Mouse (Mus musculus) MEL (cell line): ENCODE results near the gene Acap1. TPM values are rescaled to one million over a fixed set of nuclear protein-coding genes. Genes with fewer than 3 reads are reported as not detected.
A peak's percentile ranks its signal among the peaks of the same experiment; 100 is the strongest.
"Not testable (repeated sequence)": the region's sequence is repeated elsewhere in the genome, so short reads cannot be mapped to it uniquely, and the experiment has no call there.

Experiments used
- DNase-seq: peaks from one replicate; pipeline ENCODE4 v3.0.0; 2011; ENCODE audit warnings: low read depth, low spot score
- H3K27ac ChIP-seq: 2 replicates; pipeline ENCODE4 v1.5.1; 2012; ENCODE audit warnings: low read depth, mild to moderate bottlenecking, control low read depth, low read length, moderate library complexity; ENCODE audit not compliant: control insufficient read depth
- H3K27me3 ChIP-seq, 2 experiments: fragments of 150-350 bp in 1 of 2; sonication (generic) in 1 of 2; 2 replicates each; pipeline ENCODE4 v1.6.1; 2012; ENCODE audit warnings: low read length in 2 of 2, mild to moderate bottlenecking in 2 of 2, improper control_type of control experiment in 1 of 2, moderate library complexity in 1 of 2; ENCODE audit not compliant: insufficient read depth in 2 of 2, control insufficient read depth in 1 of 2
- H3K36me3 ChIP-seq, 2 experiments: 2 replicates each; pipeline ENCODE4 v1.6.1; 2012 to 2014; ENCODE audit warnings: low read length in 2 of 2, improper control_type of control experiment in 1 of 2, inconsistent platforms in 1 of 2, mild to moderate bottlenecking in 1 of 2; ENCODE audit not compliant: insufficient read depth in 2 of 2, control insufficient read depth in 1 of 2
- H3K4me1 ChIP-seq, 2 experiments: fragments of 150-350 bp in 1 of 2; sonication (generic) in 1 of 2; 2 replicates each; pipeline ENCODE4 v1.6.1; 2012; ENCODE audit warnings: low read length in 2 of 2, improper control_type of control experiment in 1 of 2, mild to moderate bottlenecking in 1 of 2; ENCODE audit not compliant: insufficient read depth in 2 of 2, control insufficient read depth in 1 of 2
- H3K4me3 ChIP-seq, 2 experiments: fragments of 150-350 bp in 1 of 2; sonication (generic) in 1 of 2; 2 replicates each; pipeline ENCODE4 v1.5.1; 2012; ENCODE audit warnings: low read depth in 2 of 2, low read length in 2 of 2, mild to moderate bottlenecking in 2 of 2, moderate library complexity in 2 of 2, control low read depth in 1 of 2, improper control_type of control experiment in 1 of 2; ENCODE audit not compliant: control insufficient read depth in 1 of 2, insufficient read depth in 1 of 2
- H3K79me2 ChIP-seq: 2 replicates; pipeline ENCODE4 v1.6.1; 2012; ENCODE audit warnings: mild to moderate bottlenecking, low read length, moderate library complexity; ENCODE audit not compliant: control insufficient read depth, poor library complexity, insufficient read depth
- H3K9ac ChIP-seq: 2 replicates; pipeline ENCODE4 v1.6.1; 2012; ENCODE audit warnings: low read depth, mild to moderate bottlenecking, control low read depth, low read length, moderate library complexity; ENCODE audit not compliant: control insufficient read depth, poor library complexity, severe bottlenecking
- H3K9me3 ChIP-seq: fragments of 150-350 bp; sonication (generic); replicated peaks from 2 replicates; pipeline ENCODE4 v1.6.1; 2012; ENCODE audit warnings: mild to moderate bottlenecking, low read length, improper control_type of control experiment, moderate library complexity; ENCODE audit not compliant: insufficient read depth
- BHLHE40 ChIP-seq: IDR thresholded peaks from 2 replicates; pipeline ENCODE4 v1.6.1; 2012; ENCODE audit warnings: low read depth, mild to moderate bottlenecking, inconsistent platforms, low read length, improper control_type of control experiment, borderline replicate concordance
- E2F4 ChIP-seq: IDR thresholded peaks from 2 replicates; pipeline ENCODE4 v1.6.1; 2011; ENCODE audit warnings: low read depth, low read length, improper control_type of control experiment, borderline replicate concordance
- ELF1 ChIP-seq: IDR thresholded peaks from 2 replicates; pipeline ENCODE4 v1.6.1; 2014; ENCODE audit warnings: low read depth, mild to moderate bottlenecking, inconsistent platforms, low read length, improper control_type of control experiment, moderate library complexity
- GABPA ChIP-seq: IDR thresholded peaks from 2 replicates; pipeline ENCODE4 v1.6.1; 2012; ENCODE audit warnings: low read depth, mild to moderate bottlenecking, inconsistent platforms, low read length, improper control_type of control experiment, moderate library complexity
- GATA1 ChIP-seq: IDR thresholded peaks from 2 replicates; pipeline ENCODE4 v1.6.1; 2011; ENCODE audit warnings: low read depth, low read length, improper control_type of control experiment
- JUND ChIP-seq: IDR thresholded peaks from 2 replicates; pipeline ENCODE4 v1.6.1; 2011; ENCODE audit warnings: low read depth, mild to moderate bottlenecking, improper control_type of control experiment, low read length
- MAZ ChIP-seq: IDR thresholded peaks from 2 replicates; pipeline ENCODE4 v1.6.1; 2012; ENCODE audit warnings: low read depth, mild to moderate bottlenecking, inconsistent platforms, low read length, improper control_type of control experiment
- MYC ChIP-seq: IDR thresholded peaks from 2 replicates; pipeline ENCODE4 v1.6.1; 2011; ENCODE audit warnings: low read depth, mild to moderate bottlenecking, low read length, improper control_type of control experiment, moderate library complexity
- POLR2AphosphoS2 ChIP-seq: IDR thresholded peaks from 2 replicates; pipeline ENCODE4 v1.6.1; 2011; ENCODE audit warnings: low read length, improper control_type of control experiment
- RCOR1 ChIP-seq: IDR thresholded peaks from 2 replicates; pipeline ENCODE4 v1.6.1; 2012; ENCODE audit warnings: low read depth, mild to moderate bottlenecking, inconsistent platforms, low read length, improper control_type of control experiment
- SIN3A ChIP-seq: IDR thresholded peaks from 2 replicates; pipeline ENCODE4 v1.6.1; 2012; ENCODE audit warnings: low read length, improper control_type of control experiment, inconsistent platforms
- TCF12 ChIP-seq: IDR thresholded peaks from 2 replicates; pipeline ENCODE4 v1.6.1; 2014; ENCODE audit warnings: low read depth, mild to moderate bottlenecking, inconsistent platforms, low read length, improper control_type of control experiment, moderate library complexity
- UBTF ChIP-seq: IDR thresholded peaks from 2 replicates; pipeline ENCODE4 v1.6.1; 2012; ENCODE audit warnings: low read depth, mild to moderate bottlenecking, inconsistent platforms, low read length, improper control_type of control experiment, moderate library complexity, borderline replicate concordance; ENCODE audit not compliant: insufficient read depth
- USF1 ChIP-seq: IDR thresholded peaks from 2 replicates; pipeline ENCODE4 v1.6.1; 2014; ENCODE audit warnings: low read depth, mild to moderate bottlenecking, inconsistent platforms, low read length, improper control_type of control experiment, moderate library complexity
- ZC3H11A ChIP-seq: IDR thresholded peaks from 2 replicates; pipeline ENCODE4 v1.6.1; 2012; ENCODE audit warnings: low read depth, mild to moderate bottlenecking, inconsistent platforms, low read length, improper control_type of control experiment
- ZMIZ1 ChIP-seq: IDR thresholded peaks from 2 replicates; pipeline ENCODE4 v1.6.1; 2012; ENCODE audit warnings: low read depth, mild to moderate bottlenecking, inconsistent platforms, low read length, improper control_type of control experiment, moderate library complexity
- ZNF384 ChIP-seq: IDR thresholded peaks from 2 replicates; pipeline ENCODE4 v1.6.1; 2012; ENCODE audit warnings: low read depth, mild to moderate bottlenecking, inconsistent platforms, low read length, improper control_type of control experiment
- polyA plus RNA-seq, 2 experiments: library from polyadenylated mRNA; stranded (reverse) in 1 of 2; unstranded in 1 of 2; fragments of >175 nt in 1 of 2; fragments of >200 nt in 1 of 2; gene quantifications; 2 replicates each; pipeline versions ENCODE4 v1.2.1 to v1.2.4; 2012; ENCODE audit warnings: low replicate concordance in 2 of 2, low read depth in 1 of 2; ENCODE audit not compliant: insufficient read length in 2 of 2, insufficient read depth in 1 of 2, missing spikeins in 1 of 2
- total RNA-seq: library from RNA; depleted of rRNA; stranded (reverse); fragments of 300-350 nt; gene quantifications from 2 replicates; pipeline ENCODE4 v1.2.3, GENCODE M21; 2012

Gene Acap1
- total and polyA plus RNA-seq, 3 experiments, result 20.7 to 42.2 TPM; not detected in 1

DNA sequence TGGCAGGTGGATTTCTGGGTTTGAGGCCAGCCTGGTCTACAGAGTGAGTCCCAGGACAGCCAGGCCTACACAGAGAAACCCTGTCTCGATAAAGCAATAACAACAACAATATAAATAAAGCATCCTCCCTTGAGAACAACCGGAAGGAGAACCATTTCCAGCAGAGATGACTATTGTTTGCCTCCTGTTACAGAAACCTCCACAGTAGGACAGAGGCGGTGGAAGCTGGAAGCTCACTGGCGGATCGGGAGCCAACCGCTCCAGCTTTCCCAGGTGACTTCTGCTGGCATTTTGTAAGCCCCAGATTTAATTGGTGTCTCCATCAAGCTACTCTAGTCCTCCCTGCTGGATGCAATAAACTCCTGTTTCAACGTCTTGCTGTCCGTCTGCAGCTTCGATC is 29.8 kb downstream of the Acap1 start:
- Histone ChIP-seq H3K27ac (no peak overlapping the region), H3K4me1 (peaks cover 2 to 17% of the 10 kb centered on the region in 2 experiments), H3K79me2 (no peaks in the 10 kb centered on the region), H3K36me3 (peaks cover 0 to 4% of the 10 kb centered on the region in 2 experiments; a peak in 1 of 4 replicates), H3K9ac (no peak overlapping the region), H3K9me3 (no peaks in the 10 kb centered on the region), H3K4me3 (no peak overlapping the region), H3K27me3 (no peaks in the 10 kb centered on the region; a peak in 1 of 4 replicates)
- TF ChIP-seq GABPA, result no peak
- no peak for DNase-seq

DNA sequence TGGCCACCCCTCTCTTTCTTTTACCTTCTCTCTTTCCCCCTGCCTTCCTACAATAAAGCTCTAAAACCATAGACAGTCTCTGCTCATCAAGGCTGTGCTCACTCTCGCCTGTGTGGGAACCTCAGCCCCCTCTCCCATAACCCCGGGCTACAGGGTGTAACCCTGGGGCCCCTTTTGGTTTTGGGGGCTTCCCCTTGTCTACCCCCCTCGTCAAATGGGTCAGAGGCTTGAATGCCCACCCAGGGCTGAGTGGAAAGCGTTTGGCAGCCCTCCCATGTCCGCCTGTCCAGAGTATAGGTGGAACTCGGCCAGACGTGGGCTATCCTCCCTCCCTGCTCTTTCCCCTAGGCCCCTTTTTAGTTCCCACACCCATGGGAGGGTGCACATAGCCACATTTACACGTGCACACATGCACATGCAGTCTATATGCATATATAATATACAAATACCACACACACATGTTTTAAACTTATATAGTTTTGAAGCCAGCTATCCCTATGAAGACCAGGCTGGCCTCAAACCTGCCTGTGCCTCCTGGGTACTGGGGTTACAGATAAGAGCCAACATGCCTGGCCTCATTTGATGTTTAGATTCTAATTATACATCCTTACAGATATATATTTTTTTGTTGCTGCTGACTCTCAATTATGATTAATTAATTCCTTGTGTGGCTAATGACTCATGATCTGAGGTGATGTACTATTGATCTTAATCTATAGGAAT is 31.0 kb downstream of the Acap1 start:
- Histone ChIP-seq H3K4me1 (peaks cover 2 to 17% of the 10 kb centered on the region in 2 experiments), H3K9ac (no peak overlapping the region), H3K36me3 (peaks cover 0 to 4% of the 10 kb centered on the region in 2 experiments; a peak in 1 of 4 replicates), H3K27ac (no peak overlapping the region), H3K4me3 (no peak overlapping the region), H3K27me3 (no peaks in the 10 kb centered on the region), H3K79me2 (no peaks in the 10 kb centered on the region), H3K9me3 (no peaks in the 10 kb centered on the region)
- DNase-seq, result no peak
- TF ChIP-seq TCF12 (no peak), GATA1 (0 out of 2 replicates have a peak, but pooled peaks have one; percentile 17)

DNA sequence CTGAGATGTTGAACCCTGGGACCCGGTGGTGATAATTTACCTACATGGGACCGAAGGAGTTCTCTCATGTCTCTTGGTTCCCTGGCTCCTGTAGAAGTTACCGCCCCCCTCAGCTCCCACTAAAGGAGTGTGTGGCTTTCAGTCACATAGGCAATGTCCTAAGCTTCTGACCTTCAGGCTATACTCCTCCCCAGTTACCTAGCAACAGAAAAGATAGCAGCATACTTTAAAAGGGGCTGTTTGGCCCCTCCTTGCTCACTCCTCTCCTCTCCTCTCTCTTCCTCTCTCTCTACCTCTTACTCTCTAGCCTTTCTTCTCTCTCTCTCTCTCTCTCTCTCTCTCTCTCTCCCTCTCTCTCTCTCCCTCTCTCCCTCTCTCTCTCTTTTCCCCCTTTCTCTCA is 31.6 kb downstream of the Acap1 start:
- H3K36me3 ChIP-seq, H3K4me3 ChIP-seq, H3K9ac ChIP-seq, H3K9me3 ChIP-seq, H3K27ac ChIP-seq, DNase-seq, H3K79me2 ChIP-seq, H3K27me3 ChIP-seq: not testable (repeated sequence)
- H3K4me1 ChIP-seq, result peaks cover 2 to 17% of the 10 kb centered on the region in 2 experiments

DNA sequence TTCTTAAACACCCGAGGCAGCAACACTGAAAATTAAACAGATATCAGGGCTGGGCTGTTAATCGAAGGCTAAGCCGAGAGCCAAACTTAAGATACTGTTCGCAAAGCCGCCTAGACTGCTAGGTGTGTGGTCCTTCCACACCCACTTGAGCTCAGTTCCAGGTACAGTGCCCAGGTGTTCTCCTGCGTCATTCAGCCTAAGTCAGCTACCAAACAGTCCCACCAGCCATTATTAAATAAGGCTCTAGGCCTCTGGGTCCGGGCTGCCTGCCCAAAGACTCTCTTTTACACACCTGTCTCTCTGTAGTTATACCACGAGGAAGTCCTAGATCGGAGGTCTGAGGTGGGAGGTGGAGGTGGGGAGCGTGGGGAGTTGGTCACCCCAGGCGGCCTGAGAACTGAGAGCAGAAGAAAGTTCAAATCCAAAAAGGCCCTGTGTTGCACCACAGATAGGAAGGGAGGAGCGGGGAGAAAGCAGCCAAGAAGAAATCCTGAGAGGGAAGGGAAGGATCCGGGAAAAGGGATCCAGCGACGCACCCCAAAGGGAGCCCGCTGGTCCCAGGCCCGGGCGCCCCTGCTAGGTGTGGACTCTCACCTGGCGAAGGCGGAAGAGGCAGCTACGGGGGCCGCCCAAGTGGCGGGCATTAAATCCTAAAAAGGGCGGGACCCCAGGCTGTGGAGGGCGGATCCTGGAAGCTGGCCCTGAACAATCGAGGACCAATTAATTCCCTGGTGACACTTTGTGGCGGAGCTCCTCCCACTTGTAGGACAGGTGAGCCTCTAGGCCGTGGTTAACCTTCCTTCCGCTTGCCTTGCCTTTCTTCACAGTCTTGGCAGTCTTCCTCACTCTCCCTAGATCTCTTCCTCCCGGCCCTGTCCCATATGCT is 37.0 kb downstream of the Acap1 start, which contains the start of gene Tnk1:
Tnk1 (minus strand) TSS at position 618 of the 886 bp plus-strand sequence.
- Histone ChIP-seq H3K36me3 (peaks cover 0 to 12% of the 10 kb centered on the region in 2 experiments; a peak in 2 of 4 replicates), H3K27ac (no peak within 1 kb of the TSS), H3K4me1 (peaks cover 4 to 18% of the 10 kb centered on the region in 2 experiments; a peak in 3 of 4 replicates), H3K4me3 (no peak within 1 kb of the TSS), H3K9ac (no peak within 1 kb of the TSS), H3K79me2 (no peaks in the 10 kb centered on the region), H3K9me3 (no peaks in the 10 kb centered on the region), H3K27me3 (no peaks in the 10 kb centered on the region)
- no peak for DNase-seq
- TF ChIP-seq POLR2AphosphoS2, result no peak
- TF ChIP-seq MYC, result no peak
- no peak for TF ChIP-seq JUND
- no peak for TF ChIP-seq MAZ
- no peak for TF ChIP-seq ZC3H11A
- TF ChIP-seq RCOR1, result no peak
- no peak for TF ChIP-seq ZMIZ1
- TF ChIP-seq TCF12, result no peak
- TF ChIP-seq GABPA, result no peak
- TF ChIP-seq E2F4, result no peak
- no peak for TF ChIP-seq ELF1
- TF ChIP-seq SIN3A, result no peak
- TF ChIP-seq BHLHE40, result no peak
- TF ChIP-seq UBTF, result no peak
- TF ChIP-seq USF1, result no peak
- no peak for TF ChIP-seq ZNF384
